ENCODE assay signal across 19 mouse cellular contexts in genomic region chr10:16706976-16707375, GRCm38 (mm10).
"Had no signal": no experiment of that assay in that cellular context is flagged by ENCODE, and none has a peak within 500 bp of the region (broad histone marks: within the 10 kb centered on the region; RNA-seq: fewer than 3 reads in every experiment).

No protein-coding gene starts in this region.

- ATAC-seq: hindbrain, embryonic 16.5 days; inflammation-experienced regulatory T-cells, adult 6 months; intestine, embryonic 15.5 days; intestine, postnatal 0 days; liver, embryonic 12.5 days had no signal

- DNase-seq: gastrocnemius, adult 2 months; gastrocnemius, postnatal 10 days; gastrocnemius, postnatal 25 days; heart, adult 18-20 months; heart, postnatal 10 days; heart, postnatal 4 days; kidney, adult 18-20 months; kidney, adult 8-10 months; kidney, postnatal 10 days; kidney, postnatal 25 days; kidney, postnatal 4 days; layer of hippocampus, adult 9-11 months; layer of hippocampus, postnatal 36 days; left cerebral cortex, postnatal 4 days had no signal
